18 mouse cellular contexts compared by ENCODE assay signal in the genomic region with DNA sequence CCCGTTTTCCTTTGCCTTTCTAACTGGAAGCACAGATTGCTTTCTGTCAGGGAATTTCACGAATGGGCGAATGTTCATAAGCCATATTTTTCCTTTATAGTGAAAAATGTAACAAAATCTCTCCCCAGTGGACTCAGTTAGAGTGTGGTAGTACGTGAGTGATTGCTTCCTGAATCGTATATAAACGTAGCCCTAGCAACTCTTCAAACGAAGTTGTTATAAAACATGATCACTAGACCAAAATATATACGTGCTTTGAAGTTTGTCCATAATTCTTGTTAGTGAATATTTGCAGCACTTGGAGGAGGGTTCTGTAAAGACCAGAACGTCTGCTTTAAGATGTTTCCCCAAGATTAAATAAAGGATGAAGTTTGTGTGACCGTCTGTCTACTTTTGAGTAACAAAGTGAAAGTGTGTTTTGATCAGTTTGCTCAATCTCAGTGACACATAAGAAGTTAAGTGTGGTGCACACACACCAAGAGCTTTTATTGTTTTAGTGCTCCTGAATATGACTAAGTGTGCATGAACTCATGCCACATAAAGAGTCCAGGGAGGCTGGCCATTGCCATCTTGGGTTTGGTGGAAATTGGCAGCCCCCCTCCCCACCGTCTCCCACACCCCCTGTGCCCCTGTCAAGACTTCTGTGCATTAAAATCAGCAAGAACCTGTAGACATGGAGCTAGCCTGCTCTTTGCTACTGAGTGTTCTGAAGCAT. TPM values are rescaled to one million over a fixed set of nuclear protein-coding genes. Genes with fewer than 3 reads are reported as not detected.
DNase-seq lines count a peak whose midpoint lies in the region; ATAC-seq and TF ChIP-seq lines count a peak whose summit lies in the region.
"Had no signal": no experiment of that assay in that cellular context is flagged by ENCODE, and none has a peak within 500 bp of the region (broad histone marks: within the 10 kb centered on the region; RNA-seq: fewer than 3 reads in every experiment).

No protein-coding gene starts in this region.

- TF ChIP-seq CTCF in intestine, postnatal 0 days (IDR thresholded peaks at IDR 0.05; ENCODE audit: low read depth) = no peak

- peaks cover 69% of the 10 kb centered on the region for H3K4me1 ChIP-seq in liver, embryonic 12.5 days
- H3K4me1 ChIP-seq in intestine, postnatal 0 days (replicated peaks; ENCODE audit: control insufficient read depth, insufficient read depth, low read length) = peaks cover 7% of the 10 kb centered on the region
- peaks cover 14% of the 10 kb centered on the region for H3K4me1 ChIP-seq in stomach, embryonic 16.5 days (ENCODE audit: control insufficient read depth, insufficient read depth, low read length)

- peak overlapping the region; percentile 76; the same call in 1 of the 2 replicates for H3K27ac ChIP-seq in liver, embryonic 12.5 days
- H3K27ac ChIP-seq in intestine, postnatal 0 days (ENCODE audit: low read depth, low read length) = no peak overlapping the region
- 0 out of 2 replicates have a peak overlapping the region, but pooled peaks have one; percentile 9 for H3K27ac ChIP-seq in stomach, embryonic 16.5 days (ENCODE audit: low read length)
- H3K27ac ChIP-seq: embryonic facial prominence, embryonic 12.5 days; midbrain, embryonic 15.5 days; neural tube, embryonic 12.5 days had no signal

- DNase-seq in liver = no peak
- DNase-seq in induced T-regulatory cell, adult 2 months (ENCODE audit: low read depth) = peak; percentile 53
- no peak for DNase-seq in cerebellum, adult 11-12 months
- no peak for DNase-seq in urinary bladder, adult 18-20 months (ENCODE audit: low spot score in 2 of 2)
- DNase-seq: cerebellum, postnatal 36 days; gastrocnemius, postnatal 36 days; heart, postnatal 36 days; kidney, postnatal 36 days; left cerebral cortex, postnatal 4 days; right cerebral cortex, postnatal 25 days had no signal

- no peak overlapping the region for H3K9ac ChIP-seq in liver, embryonic 12.5 days
- no peak overlapping the region for H3K9ac ChIP-seq in intestine, postnatal 0 days (ENCODE audit: low read depth, low read length)
- H3K9ac ChIP-seq in stomach, embryonic 16.5 days (ENCODE audit: low read length) = no peak overlapping the region
- H3K9ac ChIP-seq: embryonic facial prominence, embryonic 12.5 days; heart, embryonic 12.5 days; midbrain, embryonic 15.5 days; neural tube, embryonic 12.5 days had no signal

- no peaks in the 10 kb centered on the region for H3K9me3 ChIP-seq in liver, embryonic 12.5 days (replicated peaks)
- H3K9me3 ChIP-seq in intestine, postnatal 0 days (ENCODE audit: control insufficient read depth) = no peaks in the 10 kb centered on the region
- H3K9me3 ChIP-seq in stomach, embryonic 16.5 days (replicated peaks; ENCODE audit: control insufficient read depth, low read length) = no peaks in the 10 kb centered on the region
- H3K9me3 ChIP-seq: embryonic facial prominence, embryonic 12.5 days; midbrain, embryonic 15.5 days had no signal

- H3K4me2 ChIP-seq in liver, embryonic 12.5 days = peak overlapping the region; percentile 49; the same call in 1 of the 2 replicates
- H3K4me2 ChIP-seq in intestine, postnatal 0 days (replicated peaks; ENCODE audit: low read depth) = peak overlapping the region; percentile 18
- H3K4me2 ChIP-seq in stomach, embryonic 16.5 days (ENCODE audit: low read depth, low read length) = no peak overlapping the region
- H3K4me2 ChIP-seq: embryonic facial prominence, embryonic 12.5 days; heart, embryonic 12.5 days; midbrain, embryonic 15.5 days; neural tube, embryonic 12.5 days had no signal

- peaks cover 4% of the 10 kb centered on the region; the same call in 1 of the 2 replicates for H3K36me3 ChIP-seq in liver, embryonic 12.5 days
- H3K36me3 ChIP-seq in intestine, postnatal 0 days (ENCODE audit: control insufficient read depth, insufficient read depth) = no peaks in the 10 kb centered on the region
- H3K36me3 ChIP-seq in stomach, embryonic 16.5 days (ENCODE audit: control insufficient read depth, insufficient read depth, low read length) = no peaks in the 10 kb centered on the region
- H3K36me3 ChIP-seq: embryonic facial prominence, embryonic 12.5 days; midbrain, embryonic 15.5 days; neural tube, embryonic 12.5 days had no signal

- ATAC-seq in liver, embryonic 12.5 days = no peak
- ATAC-seq in intestine, postnatal 0 days = 0 out of 2 replicates have a peak, but pooled peaks have one; percentile 41
- no peak for ATAC-seq in stomach, embryonic 16.5 days (ENCODE audit: insufficient read depth, low FRiP score)
- ATAC-seq: hindbrain, embryonic 16.5 days; midbrain, embryonic 15.5 days had no signal

- 61% methylated on average over 11 of the region's 11 CpGs for WGBS in liver, embryonic 12.5 days (ENCODE audit: insufficient replicate concordance)
- 30% methylated on average over 11 of the region's 11 CpGs for WGBS in intestine, postnatal 0 days
- WGBS in stomach, embryonic 16.5 days = 33% methylated on average over 11 of the region's 11 CpGs

- H3K4me3 ChIP-seq in liver, embryonic 12.5 days = no peak overlapping the region
- H3K4me3 ChIP-seq in intestine, postnatal 0 days (ENCODE audit: low read depth, low read length) = no peak overlapping the region
- H3K4me3 ChIP-seq in stomach, embryonic 16.5 days (replicated peaks; ENCODE audit: low read length) = no peak overlapping the region
- H3K4me3 ChIP-seq: embryonic facial prominence, embryonic 12.5 days; heart, embryonic 12.5 days; midbrain, embryonic 15.5 days; neural tube, embryonic 12.5 days had no signal

- H3K27me3 ChIP-seq in liver, embryonic 12.5 days (replicated peaks) = no peaks in the 10 kb centered on the region
- H3K27me3 ChIP-seq in intestine, postnatal 0 days (replicated peaks; ENCODE audit: control insufficient read depth, insufficient read depth, low read length) = no peaks in the 10 kb centered on the region
- no peaks in the 10 kb centered on the region for H3K27me3 ChIP-seq in stomach, embryonic 16.5 days (ENCODE audit: control insufficient read depth, insufficient read depth, low read length)
- H3K27me3 ChIP-seq: embryonic facial prominence, embryonic 12.5 days; heart, embryonic 12.5 days; midbrain, embryonic 15.5 days; neural tube, embryonic 12.5 days had no signal

RNA-seq across cellular contexts. Expression of gene Sertad2, which starts 16.3 kb away (rescaled TPM):
- 25.8 and 27.8 TPM in 2 replicates for polyA plus RNA-seq in liver, embryonic 12.5 days (2016; fragmentation: Nextera tagmentation; extraction: Ambion mirVana)
- 38.2 and 40.3 TPM in 2 replicates for polyA plus RNA-seq in intestine, postnatal 0 days (2015; fragmentation: Nextera tagmentation; extraction: Ambion mirVana)
- 24.0 and 30.8 TPM in 2 replicates for polyA plus RNA-seq in stomach, embryonic 16.5 days (2015; fragmentation: Nextera tagmentation; extraction: Ambion mirVana)
